Mouse (Mus musculus) liver, embryonic 14.5 days (tissue): ENCODE measurements around the gene Psg16. TPM values are rescaled to one million over a fixed set of nuclear protein-coding genes. Genes with fewer than 3 reads are reported as not detected.
A peak's percentile ranks its signal among the peaks of the same experiment; 100 is the strongest.

Experiments used
- ATAC-seq: fragments of 200-750 bp; cut with Nextera tagmentation; 2 replicates; pipeline ENCODE4 v1.8.0; 2017; ENCODE audit warnings: moderate number of reproducible peaks, mild to moderate bottlenecking, moderate library complexity; ENCODE audit not compliant: insufficient read depth
- DNase-seq, 3 experiments: peaks; one replicate each; pipeline ENCODE4 v3.0.0-alpha.2; 2012 to 2013; ENCODE audit warnings: low read depth in 3 of 3, low spot score in 3 of 3
- H3K27ac ChIP-seq: fragments of 300-500 bp; sonication (generic); 2 replicates; pipeline ENCODE4 v1.5.1; 2014; ENCODE audit warnings: moderate library complexity, mild to moderate bottlenecking, control low read depth, inconsistent platforms
- H3K27me3 ChIP-seq: fragments of 300-500 bp; sonication (generic); 2 replicates; pipeline ENCODE4 v1.6.1; 2014; ENCODE audit warnings: mild to moderate bottlenecking, low read length, moderate library complexity; ENCODE audit not compliant: control insufficient read depth, insufficient read depth
- H3K36me3 ChIP-seq: fragments of 300-500 bp; sonication (generic); replicated peaks from 2 replicates; pipeline ENCODE4 v1.6.1; 2014; ENCODE audit warnings: low read depth; ENCODE audit not compliant: control insufficient read depth, insufficient read depth
- H3K4me1 ChIP-seq, 2 experiments: fragments of 200-500 bp in 1 of 2; fragments of 300-500 bp in 1 of 2; sonication (generic) in 1 of 2; replicated peaks; 2 replicates each; pipeline ENCODE4 v1.6.1; 2012 to 2014; ENCODE audit warnings: antibody characterized with exemption in 1 of 2, inconsistent platforms in 1 of 2, low read length in 1 of 2; ENCODE audit not compliant: control insufficient read depth in 2 of 2, insufficient read depth in 2 of 2
- H3K4me2 ChIP-seq: fragments of 300-500 bp; sonication (generic); 2 replicates; pipeline ENCODE4 v1.6.1; 2014; ENCODE audit warnings: low read depth, mild to moderate bottlenecking, control low read depth, moderate library complexity
- H3K4me3 ChIP-seq, 2 experiments: fragments of 200-500 bp in 1 of 2; fragments of 300-500 bp in 1 of 2; sonication (generic) in 1 of 2; 2 replicates each; pipeline ENCODE4 v1.5.1; 2012 to 2014; ENCODE audit warnings: low read depth in 2 of 2, low read length in 2 of 2, mild to moderate bottlenecking in 2 of 2, control low read depth in 1 of 2, inconsistent platforms in 1 of 2, moderate library complexity in 1 of 2; ENCODE audit not compliant: insufficient read depth in 1 of 2
- H3K9ac ChIP-seq: fragments of 300-500 bp; sonication (generic); replicated peaks from 2 replicates; pipeline ENCODE4 v1.6.1; 2014; ENCODE audit warnings: mild to moderate bottlenecking, control low read depth, moderate library complexity
- H3K9me3 ChIP-seq: fragments of 300-500 bp; sonication (generic); 2 replicates; pipeline ENCODE4 v1.6.1; 2016; ENCODE audit warnings: low read length, mixed read lengths; ENCODE audit not compliant: control insufficient read depth
- CTCF ChIP-seq: IDR thresholded peaks from 2 replicates; pipeline ENCODE4 v1.5.1; 2016; ENCODE audit warnings: antibody characterized with exemption, low read depth, control low read depth
- EP300 ChIP-seq: IDR thresholded peaks from 2 replicates; pipeline ENCODE4 v1.6.1; 2016; ENCODE audit warnings: antibody characterized with exemption, low read depth
- WGBS: fragments of 180-500 bp; shearing (Covaris S2); extraction: QIAGEN DNeasy Blood & Tissue Kit; methylation state at CpG from one replicate; pipeline ENCODE4 v1.1.7; 2014; ENCODE audit not compliant: insufficient replicate concordance; 5-methylcytosine and 5-hydroxymethylcytosine counted together
- polyA plus RNA-seq, 2 experiments: library from polyadenylated mRNA; depleted of rRNA in 1 of 2; stranded (reverse) in 1 of 2; unstranded in 1 of 2; fragments of >200 nt; fragmentation: Nextera tagmentation in 1 of 2; extraction: Ambion mirVana in 1 of 2; gene quantifications; 2 replicates each; pipeline versions ENCODE4 v1.2.1 to v1.2.3; 2012 to 2014

The Psg16 gene
- polyA plus RNA-seq, 2 experiments = 0.02 to 0.08 TPM

GRCm38 (mm10) chr7:17048431-17049190, 25.2 kb upstream of the Psg16 start:
- 81% methylated on average over 10 of the region's 10 CpGs for WGBS
- no peak for TF ChIP-seq CTCF
- no peak for TF ChIP-seq EP300
- ATAC-seq = no peak

GRCm38 (mm10) chr7:17050491-17050890, 23.3 kb upstream of the Psg16 start:
- Histone ChIP-seq H3K4me2 (no peak overlapping the region), H3K36me3 (peaks cover 23% of the 10 kb centered on the region), H3K9ac (no peak overlapping the region), H3K27me3 (no peaks in the 10 kb centered on the region), H3K4me3 (no peak overlapping the region), H3K9me3 (no peaks in the 10 kb centered on the region), H3K27ac (no peak overlapping the region), H3K4me1 (peaks cover 2 to 3% of the 10 kb centered on the region in 2 experiments; a peak in 3 of 4 replicates)
- ATAC-seq (0 out of 2 replicates have a peak, but pooled peaks have one; percentile 21), DNase-seq (no peak)
- no peak for TF ChIP-seq EP300
- no peak for TF ChIP-seq CTCF
- WGBS = 54% methylated on average over 11 of the region's 11 CpGs

More at GRCm38 (mm10) chr7:17048431-17049190, 25.2 kb upstream of the Psg16 start:
- no peak for DNase-seq
- Histone ChIP-seq H3K9me3 (no peaks in the 10 kb centered on the region), H3K4me1 (no peaks in the 10 kb centered on the region), H3K36me3 (peaks cover 28% of the 10 kb centered on the region), H3K4me3 (no peak overlapping the region), H3K9ac (no peak overlapping the region), H3K27ac (no peak overlapping the region), H3K27me3 (no peaks in the 10 kb centered on the region), H3K4me2 (no peak overlapping the region)

DNA sequence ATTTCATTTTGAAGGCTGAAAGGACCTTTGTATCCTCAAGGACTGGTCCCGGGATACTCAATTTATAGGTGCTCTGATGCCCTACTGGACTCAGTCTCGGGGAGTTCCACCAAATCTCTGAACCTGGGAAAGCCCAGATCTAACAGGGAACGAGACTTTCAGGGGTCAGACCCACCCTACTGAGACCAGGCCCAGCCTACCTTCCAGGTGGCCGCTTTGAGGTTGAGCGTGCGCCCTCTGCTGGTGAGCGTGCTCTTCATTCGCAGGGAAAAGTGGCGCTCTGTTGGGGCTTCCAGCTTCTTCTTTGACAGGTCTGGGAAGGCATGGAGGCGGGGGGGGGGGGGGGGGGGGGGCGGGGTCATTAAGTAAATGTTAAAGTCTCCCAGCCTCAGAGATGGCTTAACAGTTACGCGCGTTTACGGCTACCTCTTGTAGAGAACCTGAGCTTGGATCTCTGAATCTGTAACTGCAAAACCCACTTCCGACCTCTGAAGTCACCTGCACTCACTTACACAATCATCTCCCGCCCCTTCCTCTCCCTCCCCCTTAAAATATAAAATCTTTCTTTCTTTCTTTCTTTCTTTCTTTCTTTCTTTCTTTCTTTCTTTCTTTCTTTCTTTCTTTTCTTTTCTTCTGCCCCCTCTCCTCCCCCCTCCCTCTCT, 22.8 kb upstream of the Psg16 start:
- peak; percentile 7; the same call in 1 of the 2 replicates for ATAC-seq
- Histone ChIP-seq H3K4me1 (peaks cover 5 to 6% of the 10 kb centered on the region in 2 experiments), H3K4me2 (no peak overlapping the region), H3K36me3 (peaks cover 23% of the 10 kb centered on the region), H3K4me3 (no peak overlapping the region), H3K9me3 (no peaks in the 10 kb centered on the region), H3K27me3 (no peaks in the 10 kb centered on the region), H3K9ac (no peak overlapping the region), H3K27ac (no peak overlapping the region)
- 22% methylated on average over 15 of the region's 17 CpGs for WGBS
- TF ChIP-seq CTCF (peak; percentile 92), EP300 (no peak)
- DNase-seq = peak in 1 of 3 experiments; percentile 45

DNA sequence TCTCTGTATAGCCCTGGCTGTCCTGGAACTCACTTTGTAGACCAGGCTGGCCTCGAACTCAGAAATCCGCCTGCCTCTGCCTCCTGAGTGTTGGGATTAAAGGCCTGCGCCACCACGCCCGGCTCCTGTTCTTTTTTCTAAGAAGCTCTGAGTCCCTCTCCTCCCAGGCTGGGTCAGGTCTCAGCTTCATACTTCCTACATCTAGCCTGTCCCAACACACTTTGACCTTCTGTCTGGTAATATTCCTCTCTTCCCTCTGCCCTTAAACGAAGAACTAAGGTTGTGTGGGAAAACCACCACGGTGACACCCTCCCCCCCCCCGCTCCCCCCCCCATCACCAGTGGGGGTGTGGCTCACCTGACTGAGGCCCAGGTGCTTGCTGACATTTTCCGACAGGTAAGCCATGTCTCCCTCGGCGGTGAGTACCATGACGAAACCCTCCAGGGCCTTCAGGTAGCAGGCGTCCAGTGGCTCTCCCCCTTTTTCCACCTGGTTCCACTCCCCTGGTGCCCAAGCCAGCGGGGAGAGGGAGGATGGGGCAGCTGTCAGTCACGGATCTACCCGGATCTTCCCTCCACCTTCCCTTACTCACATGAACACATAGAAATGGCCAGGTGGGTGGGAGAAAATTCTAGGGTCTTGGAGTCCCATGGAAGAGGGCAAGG, 19.4 kb upstream of the Psg16 start:
- Histone ChIP-seq H3K4me3 (no peak overlapping the region), H3K36me3 (peaks cover 12% of the 10 kb centered on the region), H3K9ac (no peak overlapping the region), H3K27me3 (no peaks in the 10 kb centered on the region), H3K4me2 (no peak overlapping the region), H3K9me3 (no peaks in the 10 kb centered on the region), H3K27ac (no peak overlapping the region), H3K4me1 (peaks cover 30 to 39% of the 10 kb centered on the region in 2 experiments)
- ATAC-seq = no peak
- 91% methylated on average over 16 of the region's 16 CpGs for WGBS
- DNase-seq = no peak
- TF ChIP-seq CTCF (no peak), EP300 (no peak)
